Mouse (Mus musculus): ENCODE measurements around the gene Gm5134.

The Gm5134 gene

DNA sequence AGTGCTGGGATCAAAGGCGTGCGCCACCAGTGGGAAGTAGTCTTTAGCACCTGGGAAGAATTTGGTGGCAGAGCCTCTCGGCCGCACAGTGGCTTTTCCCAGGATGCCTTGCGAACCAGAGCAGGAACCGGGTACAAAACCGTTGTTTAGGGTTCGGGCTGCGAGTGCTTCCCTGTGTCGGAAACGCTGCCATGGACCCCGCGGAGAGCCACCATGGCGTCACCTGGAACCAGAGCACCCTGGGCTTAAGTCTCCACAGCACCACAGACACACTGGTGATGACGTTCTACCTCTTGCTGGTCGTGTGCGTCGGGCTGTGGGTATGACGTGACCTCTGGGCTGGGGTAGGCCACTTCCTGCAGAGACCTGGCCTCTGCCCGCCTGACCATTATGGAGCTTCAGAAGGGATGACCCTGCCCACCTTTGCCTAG, at the start of gene Gm5134:
Gene Gm5134 (plus strand): TSS at position 134 of the 431 bp plus-strand sequence.
- no peak for DNase-seq

DNA sequence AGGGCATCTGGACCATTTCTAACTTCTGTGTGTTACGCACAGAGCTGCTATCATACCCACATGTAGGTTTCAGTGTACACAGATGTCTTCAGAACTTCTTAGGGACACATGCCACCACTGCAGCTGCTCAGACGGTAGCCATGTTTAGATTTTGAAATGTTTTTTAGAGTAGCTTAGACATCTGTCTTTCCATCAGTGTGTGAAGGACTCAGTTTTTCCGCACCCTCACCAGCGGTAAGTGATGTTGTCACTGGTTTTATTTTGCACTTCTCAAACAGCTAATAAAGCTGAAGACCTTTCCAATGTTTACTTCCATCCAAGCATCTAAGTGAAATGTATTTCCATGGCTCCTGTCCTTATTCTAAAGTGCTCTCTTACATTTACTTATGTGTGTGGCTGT, 47.4 kb upstream of the Gm5134 start:
- DNase-seq: no peak

DNA sequence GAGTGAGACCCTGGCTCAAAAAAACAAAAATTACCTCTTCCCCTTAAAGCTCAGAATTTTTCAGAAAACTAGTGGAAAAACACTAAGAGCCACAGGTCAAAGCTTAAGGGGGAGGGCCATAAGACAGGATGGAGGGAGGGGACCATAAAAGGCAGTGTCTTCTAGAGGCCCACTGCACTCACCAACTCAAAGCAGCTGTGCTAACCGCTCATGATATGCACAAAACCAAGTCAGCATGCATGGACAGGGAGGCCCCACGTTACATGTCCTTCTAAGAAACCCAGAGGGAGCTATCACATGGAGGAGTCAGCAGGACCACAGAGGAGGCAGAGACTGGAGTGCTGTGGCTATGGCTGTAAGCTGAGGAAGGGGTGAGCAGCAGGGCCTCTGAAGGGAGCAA, 43.6 kb upstream of the Gm5134 start:
- DNase-seq: no peak

DNA sequence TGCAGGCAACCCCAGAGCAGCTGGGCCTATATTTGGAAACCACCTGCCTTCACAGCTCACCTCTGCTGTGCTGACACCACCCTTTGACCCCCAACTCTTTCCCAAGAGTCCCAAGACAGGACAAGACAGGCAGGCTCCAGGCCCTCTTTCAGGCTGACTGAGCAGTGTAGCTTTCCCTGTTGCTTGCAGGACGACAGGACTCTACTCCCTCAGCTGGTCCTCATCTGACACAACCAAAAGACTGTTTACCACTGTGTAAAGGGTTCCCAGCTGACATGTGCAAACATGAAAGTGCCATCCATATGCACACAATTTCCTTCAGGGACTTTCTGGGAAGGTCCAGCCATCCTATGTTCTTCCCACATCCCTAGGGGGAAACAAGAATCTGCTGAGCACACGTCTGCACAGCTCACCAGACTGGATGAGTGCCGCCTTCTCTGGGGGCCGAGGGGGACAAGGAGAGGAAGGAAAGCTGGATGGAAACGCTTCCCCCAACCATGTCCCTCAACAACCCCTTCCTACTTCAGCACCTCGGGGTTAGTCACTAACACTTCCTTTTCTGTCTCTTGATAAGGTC, 41.2 kb upstream of the Gm5134 start:
- no peak for DNase-seq

DNA sequence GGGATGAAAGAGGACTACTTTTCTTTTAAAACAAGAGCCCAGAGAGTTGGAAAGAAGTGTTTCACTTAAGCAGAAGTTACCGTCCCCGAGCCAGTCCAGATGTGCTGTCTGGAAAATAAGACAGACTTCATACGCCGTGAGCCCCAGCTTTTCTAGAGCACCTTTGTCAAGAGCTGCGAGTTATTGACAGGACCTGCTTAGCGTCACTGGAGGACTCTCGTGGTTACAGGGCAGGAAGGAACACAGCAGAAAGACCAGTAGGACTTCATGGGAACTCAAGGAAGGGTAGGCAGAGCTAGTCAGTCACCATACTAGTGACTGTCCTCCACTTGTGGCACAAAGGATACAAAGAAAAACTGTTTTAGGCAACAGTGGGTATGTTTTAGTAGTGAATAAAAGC, 38.8 kb upstream of the Gm5134 start:
- DNase-seq: no peak

DNA sequence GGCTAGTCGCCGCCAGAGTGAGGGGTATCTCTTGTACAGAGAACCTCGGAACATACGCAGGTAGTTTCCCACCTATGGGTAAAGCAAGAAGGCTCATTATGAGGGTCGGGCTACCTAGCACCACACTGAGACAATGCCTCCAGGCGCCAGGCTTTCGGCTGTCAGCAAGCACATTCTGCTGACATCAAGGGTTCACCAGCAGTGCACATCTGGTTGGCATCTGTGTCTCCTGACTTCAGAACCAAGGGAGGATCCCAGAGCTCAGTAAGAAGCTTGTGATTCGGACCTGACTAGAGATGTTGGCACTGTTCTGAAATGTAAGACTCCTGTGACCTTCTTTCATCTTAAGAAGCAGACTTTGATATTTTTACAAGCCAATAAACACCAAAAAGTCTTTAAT, 37.5 kb upstream of the Gm5134 start:
- DNase-seq: no peak

DNA sequence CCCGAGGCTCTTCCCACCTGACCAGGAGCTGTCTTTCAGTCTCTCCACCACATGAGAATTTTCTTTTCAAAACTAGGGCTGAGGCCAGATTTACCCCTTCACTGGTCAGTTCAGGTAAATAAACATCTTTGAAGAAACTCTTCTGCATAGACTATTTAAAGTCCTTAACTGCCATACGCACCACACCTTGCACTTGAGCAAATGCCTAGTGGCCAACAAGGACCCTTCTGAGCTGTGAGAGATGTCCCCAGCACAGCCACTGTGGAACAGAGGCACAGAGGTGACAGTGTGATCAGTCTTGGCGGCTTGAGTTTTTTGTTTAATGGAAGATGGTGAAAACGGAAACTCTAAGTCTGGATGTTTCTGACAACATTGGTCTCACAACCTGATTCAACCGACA, 35.3 kb upstream of the Gm5134 start:
- DNase-seq: no peak

DNA sequence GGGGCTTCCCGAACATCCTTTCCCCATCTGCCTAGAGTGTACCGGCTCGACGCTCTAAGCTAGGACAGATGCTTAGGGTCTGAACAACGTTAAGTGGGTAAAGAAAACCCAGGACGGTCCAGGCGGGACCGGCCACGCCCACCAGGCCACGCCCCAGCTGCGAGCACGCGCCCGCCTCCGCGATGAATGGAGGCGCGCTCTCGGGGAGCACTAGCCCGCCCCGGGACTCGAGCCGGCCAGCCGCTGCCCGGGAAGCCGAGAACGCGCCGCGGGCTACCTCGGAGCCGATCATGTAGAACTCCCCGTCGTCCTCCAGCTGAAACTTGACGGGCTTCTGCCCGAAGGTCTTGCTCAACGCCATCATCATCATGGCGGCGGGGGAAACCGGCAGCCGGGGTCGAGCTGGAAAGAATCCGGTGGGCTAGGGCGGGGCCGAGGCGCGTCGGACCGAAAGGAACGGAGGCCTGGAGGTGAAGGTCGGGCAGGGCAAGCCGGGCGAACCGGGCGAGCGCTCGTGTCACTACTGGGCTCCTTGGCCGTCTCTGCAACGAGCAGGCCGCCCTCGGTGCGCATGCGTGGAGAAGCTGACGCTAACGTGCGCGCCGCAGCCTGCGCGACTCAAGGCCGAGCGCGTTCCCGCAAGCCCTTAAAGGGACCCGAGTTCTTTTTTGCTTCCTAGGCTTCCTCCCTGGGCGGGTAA, 33.1 kb upstream of the Gm5134 start, which contains the start of gene Smarcb1:
Gene Smarcb1 (minus strand): TSS at position 592 of the 700 bp plus-strand sequence.
- peak; percentile 95 for DNase-seq

DNA sequence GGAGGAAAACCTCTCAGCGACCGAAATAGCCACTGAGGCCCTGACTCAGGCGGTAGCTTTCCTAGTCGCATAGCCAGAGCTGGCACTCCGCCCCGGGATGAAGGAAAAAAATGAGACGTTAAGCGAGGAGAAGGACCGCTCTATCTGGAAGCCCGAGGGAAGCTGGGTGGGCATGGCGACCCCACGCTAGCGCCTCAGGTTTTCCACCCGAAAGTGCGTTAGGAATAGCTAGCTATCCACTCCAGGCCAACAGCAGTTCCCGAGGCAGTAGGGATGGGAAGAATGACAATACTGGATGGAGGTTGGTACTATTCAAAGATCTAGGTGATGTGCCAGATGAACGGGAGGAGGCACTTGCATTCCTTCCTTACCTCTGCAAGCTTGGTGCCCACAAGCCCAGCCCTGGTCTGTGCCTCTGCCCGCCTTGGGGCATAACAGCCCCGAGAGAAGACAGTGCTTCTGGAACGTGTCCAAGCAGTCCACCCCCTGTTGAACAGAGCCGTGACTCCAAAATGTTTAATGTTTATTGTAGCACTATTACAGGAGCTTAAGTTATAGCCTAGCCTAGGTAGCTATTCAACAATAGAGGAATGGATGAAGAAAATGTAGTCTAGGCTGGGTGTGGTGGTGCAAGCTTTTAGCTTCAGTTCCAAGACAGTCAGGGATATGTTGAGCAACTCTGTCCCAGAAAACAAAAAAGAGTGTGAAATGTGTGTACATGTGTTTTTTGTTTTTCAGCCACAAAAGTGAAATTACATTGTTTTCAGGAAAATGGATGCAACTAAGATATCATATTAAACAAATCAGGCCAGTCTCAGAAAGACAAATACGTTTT, 32.4 kb upstream of the Gm5134 start:
- peak; percentile 46 for DNase-seq

DNA sequence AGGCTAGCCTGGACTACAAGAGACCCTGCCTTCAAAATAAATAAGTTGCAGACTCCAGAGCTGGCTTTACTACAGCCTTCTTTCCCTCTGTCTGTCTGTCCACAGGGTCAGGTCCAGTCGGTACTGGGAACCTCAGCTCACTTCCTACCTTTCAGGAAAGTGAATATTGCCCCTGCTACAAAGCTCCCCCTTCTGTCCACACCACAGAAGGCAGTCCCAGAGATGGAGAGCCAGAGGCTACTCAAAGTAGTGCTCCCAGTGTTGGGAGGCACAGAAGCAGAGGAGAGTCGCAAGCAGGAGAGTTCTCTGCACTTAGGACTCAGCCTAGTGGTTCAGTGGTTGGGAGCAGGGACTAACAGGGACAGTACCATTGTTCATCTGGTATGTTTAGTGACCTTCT, 30.0 kb upstream of the Gm5134 start:
- no peak for DNase-seq

DNA sequence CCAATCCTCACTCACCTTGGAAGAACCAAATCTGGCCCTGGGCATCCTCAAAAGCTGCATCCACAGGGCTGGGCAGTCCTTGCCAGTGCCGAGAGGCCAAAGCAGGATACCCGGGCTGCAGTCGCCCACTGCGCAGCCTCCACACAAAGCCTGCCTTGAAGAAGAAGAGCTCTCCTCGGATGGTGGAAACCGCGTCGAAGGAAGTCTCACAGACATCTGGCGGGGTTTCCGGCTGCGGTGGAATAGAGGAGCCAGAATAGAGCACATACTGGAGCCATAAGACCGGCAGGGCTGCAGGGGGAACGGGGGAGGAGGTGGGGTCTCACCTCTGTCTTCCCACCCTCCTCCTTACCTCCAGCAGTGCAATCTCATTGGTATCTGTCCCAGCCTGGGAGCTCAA, 27.9 kb upstream of the Gm5134 start:
- DNase-seq: no peak

DNA sequence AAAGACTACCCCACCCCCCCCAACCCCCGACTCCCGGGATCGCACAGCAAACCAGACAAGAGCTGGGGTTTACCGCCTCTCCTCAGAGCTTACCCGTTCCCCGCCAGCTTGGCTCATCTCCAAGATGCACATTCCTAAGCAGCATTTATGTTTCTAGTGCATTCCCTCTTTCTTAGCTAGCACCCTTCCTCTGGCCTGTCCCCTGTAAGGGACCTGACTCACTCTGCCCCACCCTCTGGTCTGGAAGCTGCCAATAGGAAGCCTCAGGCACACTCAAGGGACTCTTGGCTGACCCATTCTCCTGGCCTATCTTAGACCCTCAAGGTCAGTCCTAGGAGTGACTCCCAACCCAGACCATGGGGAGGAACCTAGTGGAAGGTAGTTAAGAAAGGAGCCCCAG, 24.0 kb upstream of the Gm5134 start:
- peak; percentile 46 for DNase-seq

DNA sequence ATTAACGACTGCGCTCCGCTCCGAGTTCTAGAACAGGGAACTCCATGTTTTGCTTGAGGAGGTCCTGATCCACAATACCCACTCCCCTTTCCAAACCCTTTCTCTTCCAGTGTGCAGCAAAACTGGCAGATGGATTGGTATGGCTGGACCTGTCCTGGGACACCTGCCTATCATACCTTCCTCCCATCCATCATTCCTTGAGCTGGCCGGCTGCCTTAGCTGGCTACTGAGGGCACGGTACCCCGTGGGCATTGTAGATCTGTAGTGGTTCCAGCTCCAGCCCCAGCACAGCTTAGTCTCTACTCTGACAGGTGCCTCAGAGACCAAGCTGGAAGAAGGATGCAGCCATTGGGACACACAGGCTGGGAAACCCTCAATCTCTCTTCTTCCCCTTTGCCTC, 23.0 kb upstream of the Gm5134 start:
- no peak for DNase-seq

DNA sequence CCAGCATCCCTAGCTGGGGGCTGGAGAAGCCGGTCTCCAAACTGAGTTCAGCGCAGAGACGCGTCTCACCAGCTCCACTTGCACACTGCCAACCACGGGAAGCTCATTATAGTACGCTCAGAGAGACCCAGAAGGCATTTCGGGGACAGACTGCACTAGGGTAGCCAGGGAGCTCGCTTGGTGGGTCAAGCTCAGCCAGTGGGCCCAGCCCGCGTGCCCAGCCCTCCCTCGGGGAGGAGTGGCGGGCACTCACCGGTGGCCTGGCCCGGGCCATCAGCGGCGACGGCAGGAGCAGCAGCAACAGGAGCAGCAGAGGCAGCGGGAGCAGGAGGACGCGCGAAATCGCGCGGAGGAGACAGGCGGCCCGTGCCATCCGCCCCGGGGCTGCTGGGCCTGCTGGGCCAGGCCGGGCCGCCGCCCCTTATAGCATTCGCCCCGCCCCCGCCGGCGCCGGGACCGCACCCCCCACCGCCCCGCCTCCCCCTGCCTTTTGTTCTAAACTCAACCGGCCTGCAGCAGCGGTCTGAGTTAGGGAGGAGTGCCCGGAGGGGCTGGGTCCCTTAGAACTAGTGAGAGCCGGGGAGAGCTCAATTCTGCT, 22.1 kb upstream of the Gm5134 start:
- peak; percentile 47 for DNase-seq

DNA sequence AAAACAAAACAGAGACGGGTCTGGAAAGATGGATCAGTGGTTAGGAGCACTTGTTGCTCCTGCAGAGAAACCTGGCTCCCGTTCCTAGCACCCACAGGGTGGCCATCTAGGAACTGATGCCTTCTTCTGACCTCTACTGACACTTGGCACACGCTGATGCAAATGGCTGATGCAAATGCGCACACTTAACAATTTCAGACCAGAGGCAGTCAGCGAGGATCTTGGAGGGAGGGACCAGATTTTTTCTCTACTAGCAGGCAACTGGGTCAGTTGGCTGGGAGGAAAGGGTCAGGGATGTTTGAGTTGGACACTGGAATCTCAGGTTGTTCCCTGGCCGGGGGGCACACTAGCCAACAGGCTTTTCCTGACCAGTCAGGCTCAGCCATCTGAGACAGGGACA, 21.4 kb upstream of the Gm5134 start, which contains the start of gene Chchd10:
Gene Chchd10 (plus strand): TSS at position 240 of the 400 bp plus-strand sequence.
- no peak for DNase-seq

DNA sequence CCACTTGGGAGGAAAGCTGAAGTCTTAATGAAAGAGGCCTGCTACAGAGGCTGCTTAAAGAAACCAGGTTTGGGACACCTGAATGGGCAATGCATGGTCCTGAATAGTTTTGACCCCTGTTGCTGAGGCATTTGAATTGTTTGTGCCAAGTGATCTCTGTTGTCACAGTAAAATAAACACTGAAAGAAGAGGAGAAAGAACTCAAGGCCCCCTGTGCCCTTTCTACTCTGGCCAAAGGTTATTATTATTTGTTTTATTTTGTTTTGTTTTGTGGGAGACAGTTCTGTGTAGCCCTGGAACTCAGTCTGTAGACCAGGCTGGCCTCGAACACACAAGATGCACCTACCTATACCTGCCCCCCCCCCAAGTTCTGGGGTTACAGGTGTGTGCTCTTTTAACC, 19.3 kb upstream of the Gm5134 start:
- no peak for DNase-seq

DNA sequence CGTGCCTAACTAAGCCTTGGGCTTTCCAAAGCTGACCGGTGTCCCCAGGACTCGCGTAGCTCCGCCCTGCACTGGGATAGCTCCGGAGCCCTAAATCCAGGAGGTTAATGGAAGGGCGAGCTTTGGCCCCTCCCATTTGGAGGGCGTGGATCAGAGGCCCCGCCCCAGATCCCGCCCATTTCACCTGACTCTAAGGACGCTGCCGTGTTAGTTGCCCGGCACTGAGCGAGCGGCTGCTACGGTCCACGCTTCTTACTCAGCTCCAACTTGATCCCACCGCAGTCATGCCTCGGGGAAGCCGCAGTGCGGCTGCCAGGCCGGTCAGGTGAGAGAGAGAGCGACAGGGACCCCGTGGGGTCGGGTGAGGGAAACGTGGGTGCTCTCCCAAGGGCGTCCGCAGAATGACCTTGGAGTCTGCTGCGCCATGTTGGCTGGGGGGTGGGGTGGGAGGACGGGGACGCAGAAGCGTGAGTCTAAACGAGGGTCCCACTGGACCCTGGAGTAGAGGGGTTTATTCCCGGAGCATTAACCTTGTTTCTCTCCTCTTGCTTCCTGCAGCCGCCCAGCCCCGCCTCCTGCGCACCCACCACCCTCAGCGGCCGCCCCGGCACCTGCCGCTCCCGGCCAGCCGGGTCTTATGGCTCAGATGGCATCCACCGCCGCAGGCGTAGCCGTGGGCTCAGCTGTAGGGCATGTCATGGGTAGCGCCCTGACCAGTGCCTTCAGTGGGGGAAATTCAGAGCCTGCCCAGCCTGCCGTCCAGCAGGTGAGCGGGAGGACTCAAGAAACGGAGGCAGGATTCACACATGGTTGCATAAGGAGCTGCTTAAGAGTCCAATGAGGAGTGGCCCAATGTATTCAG, 18.4 kb upstream of the Gm5134 start, which contains the start of gene Mmp11:
Gene Mmp11 (minus strand): TSS at position 817 of the 862 bp plus-strand sequence.
- peak; percentile 51 for DNase-seq

DNA sequence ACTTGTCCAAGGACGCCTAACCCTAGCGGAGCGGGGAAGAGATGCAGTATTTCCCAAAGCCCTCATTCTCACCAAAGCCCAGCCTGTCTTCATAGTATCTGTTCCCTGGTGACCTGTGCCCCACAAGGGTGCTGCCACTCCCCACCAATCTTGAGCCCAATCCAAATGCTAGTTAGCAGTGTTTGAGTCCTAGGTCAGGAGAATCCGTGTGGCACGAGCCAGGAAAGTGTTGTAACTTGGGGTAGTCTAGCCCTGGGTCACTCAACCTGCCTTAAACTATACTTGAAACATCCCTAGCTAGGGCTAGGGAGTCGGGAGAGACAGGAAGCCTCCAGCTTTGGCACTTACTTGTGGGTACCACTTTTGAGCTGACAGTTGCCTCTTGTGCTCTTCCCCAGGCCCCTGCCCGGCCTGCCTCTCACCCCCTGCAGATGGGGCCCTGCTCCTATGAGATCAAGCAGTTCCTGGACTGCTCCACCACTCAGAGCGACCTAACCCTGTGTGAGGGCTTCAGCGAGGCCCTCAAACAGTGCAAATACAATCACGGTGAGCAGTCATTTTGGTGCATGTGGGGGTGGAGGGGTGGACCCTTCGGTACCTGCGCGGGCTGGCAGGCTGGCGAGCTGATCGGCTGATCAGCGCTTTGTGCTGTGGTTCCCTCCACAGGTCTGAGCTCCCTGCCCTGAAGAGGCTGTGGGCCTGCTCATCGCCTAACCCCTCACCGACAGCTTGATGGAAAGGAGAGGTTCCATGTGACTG, 17.2 kb upstream of the Gm5134 start:
- no peak for DNase-seq

DNA sequence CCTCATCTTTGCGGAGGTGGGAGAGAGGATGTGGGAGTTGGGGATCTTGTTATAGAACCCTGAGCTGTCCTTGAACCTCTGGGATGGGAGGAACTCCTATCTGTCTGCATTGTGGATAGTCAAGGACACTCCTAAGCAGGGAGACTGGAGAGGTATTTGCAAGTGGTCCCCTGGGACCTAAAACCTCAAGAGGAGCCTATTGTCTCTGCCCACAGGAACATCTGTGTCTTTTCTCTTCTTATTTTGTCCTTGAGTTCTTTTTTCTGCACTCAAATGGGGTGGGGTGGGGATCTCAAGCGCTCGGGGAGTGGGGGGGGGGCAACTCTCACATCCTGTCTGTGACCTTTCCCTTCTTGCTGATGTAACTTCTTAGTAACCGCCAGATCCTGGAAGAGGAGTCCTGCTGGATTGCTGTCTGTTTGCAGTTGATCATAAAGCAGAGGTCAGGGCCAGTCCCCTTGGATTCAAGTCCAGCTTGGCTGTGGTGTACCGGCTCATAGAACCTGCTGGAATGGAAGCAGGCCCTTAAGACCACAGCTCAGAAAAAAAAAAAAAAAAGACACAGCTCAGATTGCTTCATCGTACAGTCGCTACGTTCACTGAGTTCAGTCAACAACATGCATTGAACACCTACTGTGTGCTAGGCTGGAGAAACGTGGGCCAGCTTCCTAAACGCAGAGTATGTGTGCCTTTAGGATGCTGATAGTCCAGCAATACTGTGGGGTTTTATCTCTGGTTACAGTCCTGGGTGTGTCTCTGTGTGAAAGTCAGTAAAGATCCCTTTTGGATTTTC, 16.3 kb upstream of the Gm5134 start:
- DNase-seq: no peak

DNA sequence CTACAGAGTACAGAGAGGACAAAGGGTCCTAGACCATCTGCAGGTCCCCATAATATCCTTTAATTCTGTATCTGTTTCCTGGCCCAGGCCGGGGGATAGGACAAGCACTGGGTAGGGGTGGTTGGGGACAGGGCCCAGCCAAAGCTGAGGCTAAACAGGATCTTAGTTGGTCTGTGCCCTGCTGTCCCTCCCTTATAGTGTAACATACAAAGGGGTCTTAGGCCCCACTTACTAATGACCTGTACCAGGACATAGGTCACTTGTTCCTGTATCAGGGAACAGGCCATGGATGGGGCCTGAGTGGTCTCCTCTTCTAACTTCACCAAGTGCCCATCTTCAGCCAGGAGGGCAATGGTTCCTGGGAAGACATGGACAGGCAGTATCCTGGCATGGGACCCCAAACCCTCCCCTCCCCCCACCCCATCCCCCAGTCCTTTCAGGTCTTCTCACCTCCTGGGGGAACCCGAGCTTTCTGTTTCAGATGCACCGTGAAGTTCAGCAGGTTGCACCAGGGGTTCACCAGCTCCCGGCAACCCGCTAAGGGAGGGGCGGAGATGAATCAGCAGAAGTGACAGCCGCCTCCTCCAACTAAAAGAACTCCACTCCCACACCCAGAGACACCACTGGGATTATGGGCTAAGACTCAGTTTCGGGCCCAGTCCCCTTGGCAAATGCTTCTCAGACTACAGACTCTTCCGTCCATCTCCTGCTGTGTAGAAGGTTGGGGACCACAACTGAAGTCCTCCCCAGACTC, 14.7 kb upstream of the Gm5134 start:
- DNase-seq: no peak

Measured in right cerebral cortex, postnatal 4 days (tissue).